Mouse (Mus musculus) ES-E14 (cell line): ENCODE data around the gene Naglu.

Experiments
- HCFC1 ChIP-seq: IDR thresholded peaks from 2 replicates; pipeline ENCODE4 v1.6.1; 2012; ENCODE audit warnings: low read length, inconsistent platforms, borderline replicate concordance; ENCODE audit not compliant: insufficient read depth
- ZC3H11A ChIP-seq: IDR thresholded peaks from 2 replicates; pipeline ENCODE4 v1.6.1; 2012; ENCODE audit warnings: low read depth, mild to moderate bottlenecking, inconsistent platforms, low read length, borderline replicate concordance

DNA sequence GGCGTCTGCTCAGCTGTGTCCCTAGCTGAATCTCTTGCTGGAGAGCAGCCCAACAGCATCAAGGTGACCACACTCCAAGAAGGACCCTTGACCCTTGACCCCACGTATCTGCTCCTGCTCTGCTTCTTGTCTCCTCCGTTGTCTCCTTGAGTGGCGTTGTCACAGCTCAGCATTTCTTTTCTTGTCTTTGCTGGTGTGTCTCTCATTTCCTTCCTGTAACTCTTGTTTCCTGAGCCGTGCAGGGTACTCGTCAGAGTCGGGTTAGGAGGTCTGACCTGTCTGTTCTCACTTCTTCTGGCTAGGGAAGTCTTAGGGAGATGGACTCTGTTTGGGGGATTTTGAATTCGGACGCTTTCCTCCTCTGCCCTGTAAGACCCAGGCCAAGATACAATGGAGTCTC, 23.4 kb upstream of the Naglu start:
- TF ChIP-seq ZC3H11A (no peak), HCFC1 (no peak)
